Mouse (Mus musculus) gastrocnemius, postnatal 25 days (tissue): ENCODE data around the gene Rps15. TPM values are rescaled to one million over a fixed set of nuclear protein-coding genes. Genes with fewer than 3 reads are reported as not detected.

Source experiments
- DNase-seq: peaks from one replicate; pipeline ENCODE4 v3.0.0; 2022
- total RNA-seq, 2 experiments: library from RNA; stranded (reverse); gene quantifications; 1 replicate in 1 of 2; 2 replicates in 1 of 2; pipeline ENCODE4 v1.2.3; 2021

Gene Rps15
- total RNA-seq, 2 experiments from 2014 or later: 575 to 593 TPM

DNA sequence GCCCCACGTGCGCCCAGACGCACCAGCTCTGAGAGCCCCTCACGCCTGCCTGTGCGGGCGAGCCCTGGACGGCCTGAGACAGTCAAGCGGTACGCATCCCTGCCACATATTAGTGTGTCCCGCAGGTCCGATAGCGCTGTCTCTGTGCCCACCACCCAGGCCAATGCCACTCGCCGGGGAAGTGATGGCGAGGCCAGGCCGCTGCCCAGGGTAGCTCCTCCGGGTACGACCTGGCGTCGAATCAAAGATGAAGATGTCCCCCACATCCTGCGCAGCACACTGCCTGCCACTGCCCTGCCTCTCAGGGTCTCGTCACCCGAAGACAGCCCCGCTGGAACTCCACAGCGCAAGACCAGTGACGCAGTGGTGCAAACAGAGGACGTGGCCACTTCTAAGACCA, 23.1 kb downstream of the Rps15 start:
- no peak for DNase-seq

DNA sequence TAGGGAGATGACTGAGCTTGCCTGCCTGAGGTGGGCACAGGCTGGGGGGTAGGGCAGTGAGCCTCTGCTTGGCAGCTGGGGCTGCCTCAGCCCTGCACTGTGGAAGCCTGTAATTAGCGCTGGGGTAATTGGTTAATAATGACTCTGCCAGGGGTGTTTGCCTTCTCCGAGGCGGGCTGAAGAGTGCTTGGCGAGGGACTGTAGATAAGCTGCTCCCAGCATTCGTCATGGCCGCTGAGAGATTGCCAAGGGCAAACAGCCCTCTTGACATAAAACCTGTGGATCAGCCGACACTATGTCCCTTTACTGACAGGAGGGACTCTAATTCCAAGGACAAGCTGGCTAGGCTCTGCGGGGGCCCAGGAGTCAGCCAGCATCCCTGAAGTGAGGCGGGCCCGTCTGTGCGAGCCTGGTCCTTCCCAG, 24.1 kb downstream of the Rps15 start:
- no peak for DNase-seq

DNA sequence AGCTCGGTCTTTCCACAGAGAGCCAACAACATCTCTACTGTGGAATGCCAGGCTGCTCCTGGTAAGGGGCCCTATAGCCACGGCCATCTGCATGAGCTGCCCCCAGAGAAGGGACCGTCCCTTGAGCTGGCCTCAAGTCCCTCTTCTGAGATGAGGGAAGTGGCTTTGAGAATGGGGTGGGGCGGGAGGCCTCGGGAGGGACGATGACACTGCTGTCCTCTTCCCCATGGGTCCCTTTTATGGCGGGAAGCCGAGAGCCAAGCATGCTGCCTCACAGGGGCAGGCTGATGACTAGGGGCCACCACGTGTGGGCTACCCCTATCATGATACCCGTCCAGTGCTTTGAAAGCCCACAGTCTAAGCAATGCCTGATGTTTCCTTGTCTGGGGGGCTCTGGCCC, 24.8 kb downstream of the Rps15 start:
- no peak for DNase-seq

DNA sequence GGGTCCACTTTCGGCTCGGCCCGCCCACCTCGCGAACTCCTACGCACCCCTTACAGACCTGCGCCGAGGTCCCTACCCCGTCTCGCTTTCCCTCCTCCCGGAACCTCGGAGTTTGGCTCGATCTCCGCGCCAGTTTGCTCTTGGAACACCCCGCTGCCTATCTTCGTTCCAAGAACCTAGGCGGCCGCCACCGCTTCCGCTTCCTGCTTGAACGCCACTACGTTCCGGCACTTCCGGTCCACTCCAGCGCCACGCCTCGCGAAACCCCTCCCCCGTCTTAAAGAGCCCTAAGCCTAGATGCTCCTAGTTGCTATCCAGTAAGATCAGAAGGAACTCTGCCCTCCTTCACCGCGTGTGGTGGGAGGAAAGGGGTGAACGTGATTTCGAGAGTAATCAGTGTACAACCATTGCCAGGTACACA, 28.1 kb downstream of the Rps15 start, which contains the start of gene 2310011J03Rik:
Gene 2310011J03Rik (minus strand): TSS at position 198 of the 421 bp plus-strand sequence.
- DNase-seq: peak; percentile 90

DNA sequence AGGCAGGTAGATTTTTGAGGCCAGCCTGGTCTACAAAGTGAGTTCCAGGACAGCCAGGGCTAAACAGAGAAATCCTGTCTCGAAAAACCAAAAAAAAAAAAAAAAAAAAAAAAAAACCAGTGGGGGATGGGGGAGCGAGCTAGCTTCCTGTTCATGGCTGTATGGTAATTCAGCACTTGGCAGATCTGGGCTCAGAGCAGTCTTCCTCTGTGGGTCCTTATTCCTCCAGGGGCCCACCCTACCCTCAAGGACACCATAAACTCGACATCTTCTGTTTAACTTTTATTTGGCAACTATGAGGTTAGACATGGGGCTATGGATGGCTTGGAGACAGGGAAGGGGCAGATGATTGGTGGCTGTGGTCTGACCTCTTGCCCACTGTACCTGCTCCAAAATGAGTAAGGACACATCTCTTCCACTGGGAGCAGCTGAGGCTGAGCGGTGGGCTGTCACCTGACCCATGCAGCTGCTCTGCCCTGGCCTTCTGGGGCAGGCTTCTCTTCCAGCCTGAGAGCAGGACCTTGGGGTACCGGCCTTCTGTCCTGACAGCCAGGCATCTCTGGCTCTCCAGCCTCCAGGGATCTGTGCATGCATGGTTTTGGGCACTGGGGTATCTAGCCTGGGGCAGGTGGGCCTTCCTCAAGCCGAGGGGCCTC, 28.9 kb downstream of the Rps15 start:
- DNase-seq: no peak

DNA sequence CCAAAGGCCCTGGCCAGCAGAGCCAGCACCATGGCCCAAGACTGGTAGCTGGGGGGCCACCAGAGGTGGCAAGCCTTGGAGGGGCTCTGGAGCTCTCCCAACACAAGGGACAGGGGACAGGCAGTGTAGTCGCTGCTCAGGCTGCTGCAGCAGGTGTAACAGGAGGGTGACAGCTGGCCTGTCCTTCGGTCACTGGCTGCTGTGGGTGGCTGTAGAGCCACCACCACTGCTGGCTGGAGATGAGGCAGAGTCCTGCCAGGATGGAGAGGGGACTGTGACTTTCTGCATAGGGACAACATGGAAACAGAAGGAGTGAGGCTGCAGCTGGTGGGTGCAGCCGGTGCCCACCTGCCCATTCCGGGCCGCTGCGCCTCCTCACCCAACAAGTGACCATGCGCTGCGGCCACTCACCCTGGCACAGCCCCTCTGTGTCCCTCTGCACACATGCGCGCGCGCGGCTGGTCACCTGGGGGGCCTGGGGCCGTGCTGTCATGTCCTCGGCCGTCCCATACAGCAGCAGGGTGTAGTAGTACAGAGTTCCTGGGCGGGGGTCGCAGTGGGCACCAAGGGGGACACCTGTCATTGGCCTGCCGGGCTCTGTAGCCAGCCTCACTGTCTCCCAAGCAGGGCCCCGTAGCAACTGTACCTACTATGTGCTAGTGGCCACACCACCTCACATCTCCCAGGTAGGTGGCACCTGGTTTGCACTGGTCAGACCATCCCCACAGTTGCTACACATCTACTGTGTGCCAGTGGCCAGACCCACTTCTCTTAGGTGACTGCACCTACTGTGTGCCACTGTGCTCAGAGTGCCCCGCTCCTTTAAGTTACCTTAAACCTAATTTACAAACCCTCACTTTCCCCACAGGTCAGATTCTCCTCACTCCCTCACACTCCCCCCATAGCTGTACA, 29.7 kb downstream of the Rps15 start:
- DNase-seq: no peak

DNA sequence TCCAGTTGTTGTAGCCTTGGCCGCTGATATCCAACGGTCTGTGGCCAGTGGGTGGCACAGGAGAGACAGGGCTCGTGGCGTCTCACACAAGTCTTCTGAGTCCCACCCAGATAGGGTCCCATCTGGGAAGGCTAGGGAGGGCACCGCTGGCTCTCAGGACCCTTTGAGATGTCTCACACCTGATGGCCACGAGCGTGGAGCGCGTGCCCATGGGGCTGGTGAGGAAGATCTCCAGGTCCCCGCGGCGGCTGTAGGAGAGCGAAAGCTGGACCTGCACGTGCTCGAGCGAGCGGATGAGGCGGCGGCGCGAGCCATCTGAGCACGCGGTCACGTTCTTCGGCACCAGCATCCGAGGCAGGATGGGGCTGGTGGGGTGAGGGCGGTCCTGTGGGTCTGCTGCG, 30.6 kb downstream of the Rps15 start:
- no peak for DNase-seq

DNA sequence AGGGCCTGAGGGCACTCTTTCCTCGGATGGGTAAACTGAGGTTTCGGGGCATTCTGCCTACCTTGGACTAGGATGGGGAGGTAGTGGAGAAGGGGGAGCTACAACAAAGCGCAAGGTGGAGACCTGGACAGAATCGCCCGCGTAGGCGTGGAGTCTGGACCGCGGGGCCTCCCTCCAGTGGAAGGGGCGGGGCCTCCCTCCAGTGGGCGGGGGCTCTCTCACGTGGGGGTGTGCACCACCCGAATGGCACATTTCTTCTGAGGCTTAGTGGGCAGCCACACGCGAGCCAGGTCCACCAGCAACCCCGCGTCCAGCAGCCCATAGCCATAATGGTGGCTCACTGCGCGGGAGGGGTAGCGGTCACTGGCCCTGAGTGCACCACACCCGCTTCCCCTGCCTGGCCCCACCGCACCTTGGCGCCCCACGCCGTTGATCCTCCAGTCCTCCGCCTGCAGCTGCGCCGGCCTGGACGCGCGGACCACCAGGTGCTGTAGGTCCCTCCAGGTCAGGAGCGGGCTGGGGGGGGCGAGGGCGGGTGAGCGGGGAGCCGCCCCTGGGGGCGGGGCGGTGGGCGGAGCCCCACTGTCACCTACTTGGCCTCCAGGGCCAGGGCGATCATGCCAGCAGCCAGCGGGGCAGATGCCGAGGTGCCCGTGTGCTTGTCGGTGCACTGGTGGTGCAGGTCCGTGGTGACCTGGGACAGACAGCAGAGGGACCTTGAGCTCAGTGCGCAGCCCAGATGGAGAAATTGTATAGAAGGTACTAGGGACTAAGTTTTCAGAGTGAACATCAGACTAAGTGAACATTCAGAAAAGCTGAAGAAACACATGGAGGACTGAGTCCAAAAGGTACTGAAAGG, 31.2 kb downstream of the Rps15 start:
- peak; percentile 76 for DNase-seq

DNA sequence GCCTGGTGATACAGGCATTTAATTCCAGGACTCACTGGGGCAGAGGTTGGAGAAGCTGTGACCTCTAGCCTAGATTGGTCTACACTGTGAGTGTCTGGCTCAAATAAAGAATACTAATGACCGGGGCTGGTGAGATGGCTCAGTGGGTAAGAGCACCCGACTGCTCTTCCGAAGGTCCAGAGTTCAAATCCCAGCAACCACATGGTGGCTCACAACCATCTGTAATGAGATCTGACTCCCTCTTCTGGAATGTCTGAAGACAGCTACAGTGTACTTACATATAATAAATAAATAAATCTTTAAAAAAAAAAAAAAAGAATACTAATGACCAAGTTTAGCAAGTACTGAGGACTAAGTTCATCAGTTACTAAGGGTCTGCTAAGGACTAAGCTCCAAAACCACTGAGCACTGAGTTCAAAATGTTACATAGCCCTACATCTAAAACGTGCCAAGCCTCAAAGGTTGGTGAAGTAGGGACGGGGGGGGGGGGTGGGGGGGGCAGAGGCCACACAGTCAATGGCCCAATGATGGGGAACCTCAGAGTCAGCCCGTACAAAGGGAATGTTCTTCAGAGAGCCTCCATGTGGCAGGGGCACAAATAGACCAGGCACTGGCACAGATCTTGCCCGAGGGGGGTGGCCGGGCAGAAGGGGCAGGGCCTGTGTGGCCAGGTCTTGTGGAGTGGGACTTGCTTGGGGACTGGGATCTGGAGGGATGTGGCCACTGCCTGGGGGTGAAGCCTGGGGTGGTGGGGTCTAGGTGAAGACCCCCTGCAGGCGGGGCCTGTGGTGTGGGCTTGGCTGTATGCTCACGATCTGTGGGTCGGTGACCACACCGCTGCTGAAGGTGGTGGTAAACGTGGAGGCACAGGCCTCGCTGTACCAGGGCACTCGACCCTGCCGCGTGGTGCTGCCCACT, 32.1 kb downstream of the Rps15 start:
- DNase-seq: no peak

DNA sequence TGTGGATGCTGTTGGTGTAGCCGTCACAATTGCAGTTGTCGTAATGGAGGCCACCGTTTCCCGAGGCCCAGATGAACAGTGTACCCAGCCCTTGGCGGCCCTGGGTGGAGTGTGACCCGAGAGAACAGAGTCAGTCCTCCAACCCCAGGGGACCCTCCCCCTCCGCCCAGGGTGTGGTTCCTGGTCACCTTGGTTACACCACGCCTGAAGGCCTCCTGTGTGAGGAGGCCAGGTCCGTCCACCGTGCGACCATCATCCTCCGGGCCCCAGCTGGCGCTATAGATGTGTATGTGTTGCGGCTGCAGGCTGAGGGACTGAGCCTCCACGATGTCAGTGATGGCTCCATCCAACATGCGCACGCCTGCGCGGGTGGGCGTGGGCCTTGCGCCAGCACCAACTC, 32.8 kb downstream of the Rps15 start:
- no peak for DNase-seq

DNA sequence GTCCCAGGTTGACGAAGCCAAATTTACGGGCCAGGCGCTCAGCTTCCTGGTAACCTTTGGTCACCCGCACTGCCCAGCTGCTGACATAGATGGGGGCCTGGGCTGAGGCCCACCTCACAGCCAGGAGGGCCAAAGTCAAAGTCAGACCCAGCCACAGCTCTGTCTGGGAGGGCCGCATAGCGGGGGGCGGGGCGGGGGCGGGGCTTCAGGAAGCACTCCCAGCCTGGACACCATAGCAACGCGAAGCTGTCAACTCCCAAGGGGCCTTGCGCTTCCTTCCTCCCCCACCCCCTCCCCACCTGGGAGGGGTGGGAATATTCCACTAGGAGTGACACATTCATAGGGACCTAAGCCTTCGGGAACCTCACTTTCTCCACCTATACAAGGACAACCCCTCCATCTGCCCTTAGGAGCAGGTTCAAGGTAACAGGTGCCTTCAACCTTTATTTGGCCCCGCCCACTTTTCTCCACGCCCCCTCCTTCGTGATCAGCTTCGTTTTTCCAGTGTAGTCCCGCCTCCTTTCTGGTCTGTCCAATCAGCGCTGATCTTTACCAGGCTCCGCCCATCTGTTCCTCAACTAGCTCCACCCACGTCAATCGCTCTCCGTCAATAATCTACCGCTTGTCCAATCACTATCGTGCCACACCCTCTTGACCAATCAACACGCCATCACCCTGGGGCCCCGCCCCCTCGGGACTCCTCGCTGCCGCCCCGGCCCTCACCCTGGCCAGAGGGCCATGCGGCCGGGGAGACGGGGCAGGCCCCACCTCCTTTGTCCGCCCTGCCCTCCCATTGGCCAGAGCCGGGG, 37.2 kb downstream of the Rps15 start, which contains the start of the genes Pcsk4 and Reep6:
Gene Pcsk4 (minus strand): TSS at position 226 of the 809 bp plus-strand sequence.
Gene Reep6 (plus strand): TSS at position 681 of the 809 bp plus-strand sequence.
- peak; percentile 98 for DNase-seq

DNA sequence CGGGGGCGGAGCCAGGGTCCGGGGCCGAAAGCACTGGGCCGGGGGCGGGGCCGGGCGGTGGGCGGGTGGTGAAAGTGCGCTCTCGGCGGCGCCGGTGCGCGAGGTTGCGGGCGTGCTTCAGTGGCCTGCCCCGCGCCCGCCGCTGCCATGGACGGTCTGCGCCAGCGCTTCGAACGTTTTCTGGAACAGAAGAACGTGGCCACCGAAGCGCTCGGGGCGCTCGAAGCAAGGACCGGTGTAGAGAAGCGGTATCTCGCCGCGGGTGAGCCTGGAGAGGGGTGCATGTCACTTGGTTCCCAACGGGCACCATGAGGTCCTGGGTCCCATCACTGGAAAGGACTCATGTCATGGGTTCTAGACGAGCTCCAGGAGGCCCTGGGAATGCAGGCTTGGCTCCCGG, 37.8 kb downstream of the Rps15 start:
- DNase-seq: no peak

DNA sequence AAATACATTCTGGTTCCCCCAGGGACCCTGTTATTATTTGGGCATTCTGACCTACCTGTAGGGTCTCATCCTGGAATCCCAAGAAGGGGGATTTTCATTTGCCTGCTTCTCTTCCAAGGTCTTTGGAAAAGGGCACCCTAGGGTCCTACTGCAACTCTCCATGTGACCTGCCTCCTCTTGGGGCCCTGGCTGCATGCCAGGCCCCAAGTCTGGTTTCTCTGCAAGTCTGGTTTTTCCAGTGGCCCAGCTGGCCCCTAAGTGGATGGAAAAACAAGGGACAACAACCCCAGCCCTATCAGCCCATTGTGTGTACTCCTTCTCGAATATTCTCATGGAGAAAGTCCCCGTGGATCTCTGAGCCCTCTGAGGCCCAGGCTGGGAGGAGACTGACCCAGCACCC, 38.6 kb downstream of the Rps15 start:
- DNase-seq: no peak

DNA sequence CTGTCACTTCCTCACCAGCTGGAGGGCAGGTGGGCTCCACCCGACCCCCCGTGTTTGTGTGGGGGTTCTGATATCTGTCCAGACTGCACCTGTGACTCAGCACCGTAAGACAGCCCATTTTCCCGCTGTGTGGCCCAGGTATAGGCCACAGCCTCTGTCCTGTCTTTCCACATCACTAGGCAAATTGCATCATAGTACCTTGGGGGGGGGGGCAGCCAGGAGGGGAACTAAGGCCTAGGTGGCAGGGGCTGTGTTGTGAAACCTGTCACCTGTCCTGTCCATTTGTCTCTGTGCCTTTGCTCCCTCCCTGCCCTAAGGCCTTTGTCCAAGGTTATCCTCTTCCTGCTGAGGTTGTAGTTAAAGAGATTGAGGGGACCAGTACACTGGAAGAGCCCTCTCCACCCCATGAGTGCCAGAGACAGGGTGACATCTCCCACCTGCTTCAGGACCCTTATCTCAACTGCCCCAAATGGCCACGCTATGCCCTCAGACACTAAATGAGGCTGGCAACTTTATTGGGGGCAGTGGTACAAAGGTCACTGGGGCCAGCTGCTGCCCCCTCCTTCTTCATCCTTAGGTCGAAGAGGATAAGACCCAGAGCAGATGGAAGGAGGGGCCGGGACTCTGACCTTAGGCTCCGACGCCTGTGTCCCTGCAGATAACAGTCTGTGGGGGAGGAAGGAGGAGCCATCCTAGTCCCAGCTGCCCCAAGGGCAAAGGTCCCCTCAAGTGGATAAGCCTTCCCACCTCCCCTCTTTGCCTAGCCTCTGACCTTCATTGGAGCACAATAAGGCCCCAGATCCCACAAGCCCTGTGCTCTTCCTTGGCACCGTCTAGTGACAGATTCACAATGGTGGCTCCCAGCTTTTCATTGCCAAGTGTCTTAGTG, 39.6 kb downstream of the Rps15 start:
- DNase-seq: no peak

DNA sequence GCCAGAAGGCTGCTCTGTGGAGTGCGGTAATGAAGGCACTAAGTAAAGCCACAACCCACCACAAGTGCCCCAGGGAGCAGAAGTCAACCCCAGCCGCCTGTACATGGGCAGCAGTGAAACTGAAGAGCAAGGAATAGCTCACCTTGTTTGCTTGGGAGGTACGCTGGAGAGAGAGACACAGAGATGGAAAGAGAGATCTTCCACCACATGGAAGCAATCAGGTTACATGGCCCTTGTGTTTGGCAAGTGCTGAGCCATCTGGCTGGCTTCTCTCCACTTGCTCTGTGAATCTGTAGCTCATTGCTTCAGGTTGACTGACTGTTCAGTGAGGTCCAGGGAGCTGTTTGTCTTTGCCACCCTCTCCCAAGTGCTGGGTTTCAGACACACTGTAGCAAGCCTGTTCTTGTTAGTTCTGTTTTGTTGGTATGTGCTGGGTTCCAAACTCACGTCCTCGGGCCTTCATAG, 40.3 kb downstream of the Rps15 start:
- no peak for DNase-seq

DNA sequence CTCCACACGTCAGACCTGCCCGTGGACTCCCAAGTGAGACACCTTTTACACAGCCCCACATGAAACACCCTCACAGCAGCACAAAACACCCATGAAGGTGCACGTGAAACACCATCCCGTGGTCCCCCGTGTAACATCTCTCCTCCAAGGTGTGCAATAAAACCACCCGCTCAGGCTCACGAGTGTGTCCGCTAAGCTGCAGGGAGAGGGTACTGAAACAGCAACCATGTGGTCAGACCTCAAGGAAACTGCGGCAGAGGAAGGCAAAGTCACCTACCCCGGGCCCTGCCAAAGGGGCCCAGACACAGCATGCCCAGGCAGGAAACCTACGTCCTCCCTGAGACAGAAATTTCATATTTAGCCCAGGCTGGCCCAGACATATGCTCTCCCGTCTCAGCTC, 44.0 kb downstream of the Rps15 start:
- DNase-seq: no peak

DNA sequence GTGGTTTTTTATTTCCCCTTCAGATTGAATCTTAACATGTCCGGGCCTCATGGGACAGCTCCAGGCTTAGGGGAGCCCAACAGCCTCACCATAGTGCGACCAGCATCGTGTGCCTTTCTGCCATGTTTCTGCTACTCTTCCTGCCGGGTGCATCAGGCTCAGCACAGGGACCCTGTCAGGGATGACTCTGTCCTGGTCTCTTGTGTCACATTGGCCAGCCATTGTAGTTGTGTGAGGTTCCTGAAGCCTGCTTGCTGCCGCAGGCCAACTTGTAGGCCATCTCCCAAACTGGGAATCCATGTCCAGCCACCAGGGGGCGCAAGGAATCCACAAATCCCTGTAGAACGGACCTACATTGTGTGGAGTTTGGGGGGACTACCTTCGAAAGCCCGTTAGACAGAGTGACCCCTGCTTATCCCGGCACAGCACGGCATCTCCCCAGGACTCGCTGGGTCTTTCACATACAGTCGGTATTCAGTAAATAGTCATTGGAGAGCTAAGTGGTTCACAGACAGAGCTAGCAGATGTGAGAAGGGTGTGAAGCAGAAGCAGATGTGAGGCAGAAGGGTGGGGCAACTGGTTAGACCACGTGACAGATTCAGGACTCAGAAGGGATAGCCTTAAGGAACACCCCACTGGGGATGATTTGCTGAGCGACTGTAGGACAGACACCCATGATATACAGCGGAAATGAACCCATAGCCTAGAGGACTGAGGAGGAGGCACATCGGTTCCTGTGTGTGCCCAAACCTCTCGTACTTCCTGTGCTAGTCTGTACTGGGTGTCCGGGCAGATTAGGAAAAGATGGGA, 47.9 kb downstream of the Rps15 start:
- peak; percentile 67 for DNase-seq

DNA sequence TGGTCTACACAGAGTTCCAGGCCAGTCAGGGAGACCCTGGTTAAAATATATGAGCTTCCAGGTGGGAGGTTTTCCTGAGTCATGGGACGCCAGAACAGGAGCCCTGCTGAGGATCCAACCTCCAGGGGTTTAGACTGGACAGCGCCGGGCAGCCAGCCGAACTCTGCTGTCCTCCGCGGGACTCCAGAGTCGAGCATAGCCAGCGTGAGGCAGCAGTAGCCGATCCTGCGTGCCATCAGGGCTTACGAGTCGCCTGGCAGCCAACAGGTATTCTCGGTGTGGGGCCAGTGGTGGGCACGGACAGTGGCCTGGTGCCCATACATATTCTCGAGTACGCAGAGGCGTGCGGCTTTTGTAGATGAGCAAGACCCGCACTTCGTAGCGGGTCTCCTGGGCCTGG, 48.8 kb downstream of the Rps15 start:
- DNase-seq: no peak
